Mouse (Mus musculus) heart, embryonic 12.5 days (tissue): ENCODE data around the gene Tbpl1. TPM values are rescaled to one million over a fixed set of nuclear protein-coding genes. Genes with fewer than 3 reads are reported as not detected.

Experiments used
- ATAC-seq: fragments of 200-750 bp; cut with Nextera tagmentation; 2 replicates; pipeline ENCODE4 v1.8.0; 2017; ENCODE audit warnings: moderate TSS enrichment, moderate library complexity; ENCODE audit not compliant: insufficient number of reproducible peaks, low FRiP score
- H3K27ac ChIP-seq: fragments of 300-500 bp; sonication (generic); 2 replicates; pipeline ENCODE4 v1.5.1; 2016; ENCODE audit warnings: mild to moderate bottlenecking, moderate library complexity; ENCODE audit not compliant: poor library complexity, severe bottlenecking
- H3K27me3 ChIP-seq: fragments of 300-500 bp; sonication (generic); replicated peaks from 2 replicates; pipeline ENCODE4 v1.6.1; 2016; ENCODE audit warnings: mild to moderate bottlenecking, moderate library complexity
- H3K36me3 ChIP-seq: fragments of 300-500 bp; sonication (generic); 2 replicates; pipeline ENCODE4 v1.6.1; 2016; ENCODE audit warnings: mild to moderate bottlenecking, moderate library complexity
- H3K4me1 ChIP-seq: fragments of 300-500 bp; sonication (generic); replicated peaks from 2 replicates; pipeline ENCODE4 v1.6.1; 2016; ENCODE audit warnings: mild to moderate bottlenecking
- H3K4me2 ChIP-seq: fragments of 300-500 bp; sonication (generic); 2 replicates; pipeline ENCODE4 v1.6.1; 2016; ENCODE audit warnings: mild to moderate bottlenecking, moderate library complexity
- H3K4me3 ChIP-seq: fragments of 300-500 bp; sonication (generic); 2 replicates; pipeline ENCODE4 v1.5.1; 2016; ENCODE audit warnings: mild to moderate bottlenecking
- H3K9ac ChIP-seq: fragments of 300-500 bp; sonication (generic); 2 replicates; pipeline ENCODE4 v1.6.1; 2016; ENCODE audit warnings: mild to moderate bottlenecking, moderate library complexity
- H3K9me3 ChIP-seq: fragments of 300-500 bp; sonication (generic); replicated peaks from 2 replicates; pipeline ENCODE4 v1.6.1; 2016; ENCODE audit warnings: mild to moderate bottlenecking, moderate library complexity
- WGBS: fragments of 180-500 bp; shearing (Covaris S2); methylation state at CpG from one replicate; pipeline ENCODE4 v1.1.7; 2016; 5-methylcytosine and 5-hydroxymethylcytosine counted together
- polyA plus RNA-seq: library from polyadenylated mRNA; unstranded; fragments of >200 nt; fragmentation: Nextera tagmentation; extraction: Ambion mirVana; gene quantifications from 2 replicates; pipeline ENCODE4 v1.2.1, GENCODE M21; 2016

Gene Tbpl1
- polyA plus RNA-seq, 1 experiment from 2014 or later: 50.7 TPM

DNA sequence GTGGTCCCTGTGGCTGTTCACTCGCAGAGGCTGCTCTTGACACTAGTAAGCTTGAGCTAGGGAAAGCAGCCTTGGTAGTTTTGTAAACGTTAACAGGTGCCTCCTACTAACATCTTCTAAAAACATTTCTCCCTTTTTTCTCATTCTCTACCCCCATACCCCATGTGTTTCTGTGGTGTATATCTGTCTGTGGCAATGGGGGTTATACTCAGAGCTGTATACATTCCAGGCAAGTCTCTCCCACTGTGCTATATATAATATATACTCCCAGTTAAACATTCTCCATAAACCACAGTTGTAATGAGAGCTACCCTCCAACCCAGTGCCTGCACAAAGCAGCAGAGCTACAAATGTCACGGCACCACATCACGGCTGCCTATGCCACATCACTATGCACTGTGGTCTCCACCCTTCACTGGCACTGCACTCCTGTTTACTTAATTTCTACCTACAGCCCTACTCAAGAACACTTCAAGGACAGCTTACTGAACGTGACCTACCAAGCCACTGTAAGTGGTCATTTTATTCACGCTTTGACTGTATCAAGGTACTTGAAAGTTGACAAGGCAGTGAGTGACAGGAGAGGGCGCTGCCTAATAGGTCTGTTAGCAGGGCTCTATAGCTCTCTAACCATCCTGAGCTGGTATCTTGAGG lies 23.4 kb downstream of the Tbpl1 start:
- no peaks in the 10 kb centered on the region for H3K27me3 ChIP-seq
- 67% methylated on average over 7 of the region's 7 CpGs for WGBS
- 0 out of 2 replicates have a peak overlapping the region, but pooled peaks have one; percentile 8 for H3K27ac ChIP-seq
- 0 out of 2 replicates have a peak, but pooled peaks have one; percentile 29 for ATAC-seq
- peaks cover 53% of the 10 kb centered on the region for H3K36me3 ChIP-seq
- no peaks in the 10 kb centered on the region for H3K9me3 ChIP-seq
- no peak overlapping the region for H3K4me3 ChIP-seq
- peaks cover 20% of the 10 kb centered on the region; the same call in 1 of the 2 replicates for H3K4me1 ChIP-seq
- no peak overlapping the region for H3K9ac ChIP-seq
- no peak overlapping the region for H3K4me2 ChIP-seq

- Histone ChIP-seq H3K36me3 (peaks cover 49% of the 10 kb centered on the region), H3K4me2 (no peak overlapping the region), H3K4me1 (peaks cover 44% of the 10 kb centered on the region), H3K27ac (no peak overlapping the region), H3K9ac (no peak overlapping the region), H3K9me3 (no peaks in the 10 kb centered on the region), H3K27me3 (no peaks in the 10 kb centered on the region), H3K4me3 (no peak overlapping the region)
- WGBS: 86% methylated on average over 6 of the region's 6 CpGs
- ATAC-seq: no peak
These were observed 27.9 kb downstream of the Tbpl1 start for GRCm38 (mm10) chr10:22703844-22704243.

DNA sequence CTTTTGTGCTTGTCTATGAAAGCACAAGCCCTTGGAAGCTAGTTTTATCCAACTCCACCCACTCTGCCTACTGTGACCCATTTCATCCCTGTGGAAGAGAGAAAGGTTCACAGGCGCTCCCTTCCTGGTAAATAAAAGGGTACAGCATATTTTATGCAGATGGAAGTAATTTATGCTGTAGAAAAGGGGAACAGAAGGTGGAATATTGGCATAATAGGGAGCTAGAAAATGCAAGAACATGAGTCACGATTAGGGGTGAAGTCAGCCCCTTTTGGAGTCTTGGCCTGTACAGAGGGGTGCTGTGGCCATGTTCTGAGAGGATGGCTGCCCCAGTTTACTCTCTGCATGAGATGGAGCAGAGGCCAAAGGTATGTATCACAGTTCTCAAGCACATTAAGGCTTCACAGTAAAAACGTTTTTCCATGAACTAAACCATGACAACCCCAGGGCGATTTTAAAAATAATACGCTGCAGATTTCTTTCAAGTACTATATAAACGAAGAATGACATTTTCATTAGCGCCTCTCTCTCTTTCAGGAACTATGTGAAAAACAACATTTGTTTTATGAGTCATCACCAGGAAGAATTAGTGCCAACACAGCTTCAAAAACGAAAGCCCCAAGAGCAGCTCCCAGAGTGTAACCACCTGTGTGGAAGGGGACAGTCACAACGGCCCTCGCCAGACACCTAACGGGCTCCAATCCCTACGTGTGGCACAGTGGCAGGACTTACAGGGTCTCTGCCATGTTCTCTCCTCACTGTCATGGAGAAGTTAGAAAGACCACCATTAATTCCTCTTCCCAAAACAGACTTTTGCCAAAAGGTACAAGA lies 30.0 kb downstream of the Tbpl1 start:
- H3K4me2 ChIP-seq: no peak overlapping the region
- H3K4me3 ChIP-seq: no peak overlapping the region
- peaks cover 33% of the 10 kb centered on the region; the same call in 1 of the 2 replicates for H3K36me3 ChIP-seq
- no peaks in the 10 kb centered on the region for H3K27me3 ChIP-seq
- H3K4me1 ChIP-seq: peaks cover 39% of the 10 kb centered on the region
- no peak for ATAC-seq
- H3K9me3 ChIP-seq: no peaks in the 10 kb centered on the region
- H3K27ac ChIP-seq: no peak overlapping the region
- H3K9ac ChIP-seq: no peak overlapping the region
- 79% methylated on average over 12 of the region's 12 CpGs for WGBS

- no peaks in the 10 kb centered on the region for H3K9me3 ChIP-seq
- H3K4me1 ChIP-seq: peaks cover 36% of the 10 kb centered on the region
- H3K9ac ChIP-seq: no peak overlapping the region
- H3K27ac ChIP-seq: no peak overlapping the region
- H3K4me3 ChIP-seq: no peak overlapping the region
- no peak overlapping the region for H3K4me2 ChIP-seq
- H3K36me3 ChIP-seq: peaks cover 26% of the 10 kb centered on the region; the same call in 1 of the 2 replicates
- 56% methylated on average over 9 of the region's 9 CpGs for WGBS
- no peak for ATAC-seq
- H3K27me3 ChIP-seq: no peaks in the 10 kb centered on the region
These were observed 31.0 kb downstream of the Tbpl1 start for GRCm38 (mm10) chr10:22700773-22701172.

GRCm38 (mm10) chr10:22699487-22700335 lies 32.0 kb downstream of the Tbpl1 start:
- Histone ChIP-seq H3K27ac (no peak overlapping the region), H3K4me3 (no peak overlapping the region), H3K27me3 (no peaks in the 10 kb centered on the region), H3K36me3 (0 out of 2 replicates have a peak, but pooled peaks cover 19% of the 10 kb centered on the region), H3K4me1 (peaks cover 34% of the 10 kb centered on the region), H3K4me2 (no peak overlapping the region), H3K9ac (no peak overlapping the region), H3K9me3 (no peaks in the 10 kb centered on the region)
- 68% methylated on average over 19 of the region's 19 CpGs for WGBS
- no peak for ATAC-seq

- WGBS: 84% methylated on average over 9 of the region's 9 CpGs
- Histone ChIP-seq H3K4me1 (peaks cover 34% of the 10 kb centered on the region), H3K4me2 (no peak overlapping the region), H3K36me3 (0 out of 2 replicates have a peak, but pooled peaks cover 11% of the 10 kb centered on the region), H3K9me3 (no peaks in the 10 kb centered on the region), H3K4me3 (no peak overlapping the region), H3K27ac (no peak overlapping the region), H3K9ac (no peak overlapping the region), H3K27me3 (no peaks in the 10 kb centered on the region)
- no peak for ATAC-seq
These were observed 33.4 kb downstream of the Tbpl1 start for GRCm38 (mm10) chr10:22698158-22698953.

DNA sequence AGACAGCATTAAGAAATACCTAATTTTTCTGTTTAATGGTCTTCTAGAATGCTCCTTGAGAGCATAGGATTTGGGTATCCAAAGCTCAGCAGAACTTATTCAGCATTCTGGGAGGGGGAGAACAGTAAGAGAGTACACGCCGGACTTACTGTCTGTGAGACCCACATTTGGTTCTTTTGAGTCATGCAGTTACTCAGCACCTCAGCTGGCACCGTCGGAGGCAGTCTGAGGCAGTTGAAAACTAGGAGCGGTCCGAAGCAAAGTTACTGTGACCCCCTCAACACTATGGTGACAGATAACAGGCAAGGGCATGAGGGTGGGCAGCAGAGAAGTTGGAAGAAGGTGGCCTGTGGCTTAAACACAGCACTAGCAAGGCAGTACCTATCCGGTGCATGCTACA lies 34.9 kb downstream of the Tbpl1 start:
- no peak overlapping the region for H3K9ac ChIP-seq
- H3K36me3 ChIP-seq: 0 out of 2 replicates have a peak, but pooled peaks cover 4% of the 10 kb centered on the region
- no peak overlapping the region for H3K27ac ChIP-seq
- H3K4me3 ChIP-seq: no peak overlapping the region
- no peaks in the 10 kb centered on the region for H3K27me3 ChIP-seq
- H3K4me1 ChIP-seq: peaks cover 34% of the 10 kb centered on the region
- H3K9me3 ChIP-seq: no peaks in the 10 kb centered on the region
- H3K4me2 ChIP-seq: no peak overlapping the region
- 60% methylated on average over 7 of the region's 7 CpGs for WGBS
- ATAC-seq: no peak

DNA sequence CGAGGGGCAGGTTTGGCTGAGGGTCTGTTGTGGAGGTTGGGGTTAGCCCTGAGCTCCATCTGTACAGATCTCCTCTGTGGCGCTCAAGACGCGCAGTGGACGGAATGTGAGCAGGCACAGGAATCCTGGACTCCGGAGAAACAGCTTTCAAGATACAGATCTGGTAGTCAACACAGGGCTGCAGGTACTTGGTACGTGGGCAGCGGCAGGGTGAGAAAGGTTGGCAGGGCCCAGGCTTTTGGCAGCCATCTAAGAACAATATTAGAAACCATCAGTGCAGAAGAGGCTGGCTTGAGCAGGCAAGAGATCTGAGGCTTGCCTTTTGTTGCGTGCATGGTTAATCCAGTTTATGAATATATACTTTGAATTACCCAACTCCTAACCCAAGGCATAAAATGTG lies 35.5 kb downstream of the Tbpl1 start:
- Histone ChIP-seq H3K4me2 (no peak overlapping the region), H3K27me3 (no peaks in the 10 kb centered on the region), H3K9ac (no peak overlapping the region), H3K9me3 (no peaks in the 10 kb centered on the region), H3K36me3 (0 out of 2 replicates have a peak, but pooled peaks cover 4% of the 10 kb centered on the region), H3K4me1 (peaks cover 30% of the 10 kb centered on the region), H3K27ac (no peak overlapping the region), H3K4me3 (no peak overlapping the region)
- WGBS: 82% methylated on average over 9 of the region's 9 CpGs
- ATAC-seq: no peak

- H3K9ac ChIP-seq: no peak overlapping the region
- no peak overlapping the region for H3K27ac ChIP-seq
- no peak overlapping the region for H3K4me3 ChIP-seq
- H3K4me2 ChIP-seq: no peak overlapping the region
- no peak for ATAC-seq
- H3K27me3 ChIP-seq: no peaks in the 10 kb centered on the region
- 73% methylated on average over 13 of the region's 13 CpGs for WGBS
- H3K4me1 ChIP-seq: no peaks in the 10 kb centered on the region
- no peaks in the 10 kb centered on the region for H3K36me3 ChIP-seq
- no peaks in the 10 kb centered on the region for H3K9me3 ChIP-seq
These were observed 55.7 kb downstream of the Tbpl1 start for GRCm38 (mm10) chr10:22675848-22676630.

DNA sequence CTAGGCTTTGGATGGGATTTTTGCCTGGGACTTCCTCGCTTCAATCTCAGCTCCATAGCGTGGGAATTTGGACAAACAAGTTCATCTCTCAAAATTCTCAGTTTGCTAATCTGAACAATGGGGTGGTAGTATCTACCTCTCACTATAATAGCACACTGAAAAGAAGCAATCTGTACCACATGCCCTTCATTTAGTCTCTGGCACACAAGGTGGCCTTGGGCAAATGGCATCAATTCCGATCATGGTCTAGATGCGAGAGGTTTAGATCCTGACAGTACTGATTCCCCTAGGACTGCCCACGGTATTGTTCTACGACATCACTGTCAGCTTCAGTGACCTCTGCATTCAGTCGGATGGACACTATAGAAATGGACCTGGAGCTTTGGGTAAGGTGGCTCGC lies 57.6 kb downstream of the Tbpl1 start:
- Histone ChIP-seq H3K9ac (no peak overlapping the region), H3K4me3 (no peak overlapping the region), H3K27ac (no peak overlapping the region), H3K27me3 (no peaks in the 10 kb centered on the region), H3K36me3 (no peaks in the 10 kb centered on the region), H3K4me2 (no peak overlapping the region), H3K9me3 (no peaks in the 10 kb centered on the region), H3K4me1 (no peaks in the 10 kb centered on the region)
- no peak for ATAC-seq
- 84% methylated on average over 8 of the region's 8 CpGs for WGBS
